In genomic region chr1:153635056-153635455, GRCm38 (mm10) we compare ENCODE assay signal across 12 mouse cellular contexts. TPM values are rescaled to one million over a fixed set of nuclear protein-coding genes. Genes with fewer than 3 reads are reported as not detected.
DNase-seq lines count a peak whose midpoint lies in the region; ATAC-seq and TF ChIP-seq lines count a peak whose summit lies in the region.
"Had no signal": no experiment of that assay in that cellular context is flagged by ENCODE, and none has a peak within 500 bp of the region (broad histone marks: within the 10 kb centered on the region; RNA-seq: fewer than 3 reads in every experiment).

No protein-coding gene starts in this region.

- H3ac ChIP-seq in C2C12 (ENCODE audit: control insufficient read depth, insufficient read length, low read depth) = no peak overlapping the region

- H3K36me3 ChIP-seq in heart, embryonic 11.5 days (ENCODE audit: control insufficient read depth, insufficient read depth, low read length) = no peaks in the 10 kb centered on the region
- H3K36me3 ChIP-seq in C2C12 (ENCODE audit: control insufficient read depth, insufficient read depth) = no peaks in the 10 kb centered on the region
- no peaks in the 10 kb centered on the region for H3K36me3 ChIP-seq in lung, embryonic 15.5 days

- no peak overlapping the region for H3K4me2 ChIP-seq in heart, embryonic 11.5 days
- no peak overlapping the region for H3K4me2 ChIP-seq in lung, embryonic 15.5 days
- H3K4me2 ChIP-seq: liver, embryonic 11.5 days had no signal

- H3K4me1 ChIP-seq in heart, embryonic 11.5 days (ENCODE audit: control insufficient read depth, insufficient read depth, low read length) = peaks cover 18% of the 10 kb centered on the region
- peaks cover 15% of the 10 kb centered on the region for H3K4me1 ChIP-seq in lung, embryonic 15.5 days

- no peaks in the 10 kb centered on the region for H3K9me3 ChIP-seq in heart, embryonic 11.5 days (replicated peaks; ENCODE audit: control insufficient read depth, low read length)
- no peaks in the 10 kb centered on the region for H3K9me3 ChIP-seq in lung, embryonic 15.5 days

- H3K4me3 ChIP-seq in heart, embryonic 11.5 days (ENCODE audit: low read depth, low read length) = no peak overlapping the region
- no peak overlapping the region for H3K4me3 ChIP-seq in C2C12 (ENCODE audit: insufficient read depth, poor library complexity, severe bottlenecking)
- H3K4me3 ChIP-seq in lung, embryonic 15.5 days = no peak overlapping the region
- H3K4me3 ChIP-seq: erythroblast, embryonic 14.5 days; left cerebral cortex, adult 2 months had no signal

- no peak overlapping the region; the same call in 1 of the 2 replicates for H3K27ac ChIP-seq in heart, embryonic 11.5 days (ENCODE audit: low read depth, low read length)
- no peak overlapping the region for H3K27ac ChIP-seq in lung, embryonic 15.5 days
- H3K27ac ChIP-seq: left cerebral cortex, adult 2 months had no signal

- H3K79me2 ChIP-seq in C2C12 (ENCODE audit: control insufficient read depth, insufficient read depth) = no peaks in the 10 kb centered on the region

- TF ChIP-seq CTCF in C2C12 (IDR thresholded peaks at IDR 0.05; ENCODE audit: control insufficient read depth, insufficient read depth, insufficient read length) = no peak

- H3K9ac ChIP-seq in heart, embryonic 11.5 days (ENCODE audit: low read depth, low read length) = no peak overlapping the region
- no peak overlapping the region for H3K9ac ChIP-seq in lung, embryonic 15.5 days

- no peaks in the 10 kb centered on the region for H3K27me3 ChIP-seq in heart, embryonic 11.5 days (ENCODE audit: control insufficient read depth, insufficient read depth, low read length)
- no peaks in the 10 kb centered on the region for H3K27me3 ChIP-seq in C2C12 (ENCODE audit: control insufficient read depth, insufficient read depth, insufficient read length)
- H3K27me3 ChIP-seq in lung, embryonic 15.5 days = no peaks in the 10 kb centered on the region

- ATAC-seq in heart, embryonic 11.5 days (replicated peaks; ENCODE audit: insufficient number of reproducible peaks, low FRiP score, low TSS enrichment) = no peak
- ATAC-seq in lung, embryonic 15.5 days (ENCODE audit: borderline replicate concordance, extremely low read depth, low FRiP score, low TSS enrichment) = peak; percentile 72; the same call in 1 of the 2 replicates
- no peak for ATAC-seq in cerebellum, adult (ENCODE audit: insufficient number of reproducible peaks, low FRiP score, low TSS enrichment)

- WGBS in heart, embryonic 11.5 days (ENCODE audit: insufficient replicate concordance) = 82% methylated on average over 5 of the region's 5 CpGs
- 60% methylated on average over 5 of the region's 5 CpGs for WGBS in lung, embryonic 15.5 days

- DNase-seq in heart, adult 9 months (ENCODE audit: low spot score in 2 of 2) = peak; percentile 4 to 8
- DNase-seq in 3T3-L1 (ENCODE audit: low read depth, low spot score) = peak; percentile 75
- no peak for DNase-seq in urinary bladder, adult 2 months (ENCODE audit: low spot score)
- DNase-seq in urinary bladder, adult 18-20 months (ENCODE audit: low spot score in 2 of 2) = no peak
- DNase-seq: spleen, adult 18-20 months had no signal

- H3K79me3 ChIP-seq in C2C12 (ENCODE audit: low read depth) = no peaks in the 10 kb centered on the region

TF ChIP-seq in C2C12, 6 proteins besides CTCF, POLR2A, EP300 and RAD21:
- TF ChIP-seq MYOG (IDR thresholded peaks at IDR 0.05; ENCODE audit: control insufficient read depth, extremely low read depth, insufficient read length) = no peak
- TF ChIP-seq USF1 (IDR thresholded peaks at IDR 0.05; ENCODE audit: low read depth) = no peak
- TF ChIP-seq FOSL1 (IDR thresholded peaks at IDR 0.05; ENCODE audit: insufficient read depth, low read length, poor library complexity, severe bottlenecking) = no peak
- TF ChIP-seq CEBPB (IDR thresholded peaks at IDR 0.05; ENCODE audit: low read depth) = no peak
- TF ChIP-seq MYOD1 (IDR thresholded peaks at IDR 0.05; ENCODE audit: control insufficient read depth, insufficient read length, low read depth) = peak; percentile 92

RNA-seq across cellular contexts. Expression of gene Rgs8, which starts 17.8 kb away (rescaled TPM):
- polyA plus RNA-seq in heart, embryonic 11.5 days (2014; fragmentation: Nextera tagmentation; extraction: Ambion mirVana) = 0.27 and 0.49 TPM in 2 replicates
- under 0.01 TPM for polyA plus RNA-seq in C2C12 (2012; fragmentation: generic; extraction: Trizol)
- polyA plus RNA-seq in lung, embryonic 15.5 days (2015; fragmentation: Nextera tagmentation; extraction: Ambion mirVana) = 0.14 and 0.20 TPM in 2 replicates
- polyA plus RNA-seq in urinary bladder, adult 2 months (2012; rRNA removed) = 0.03 TPM in 1 of 2 replicates, not detected in the other
- polyA plus RNA-seq: erythroblast, embryonic 14.5 days had no signal

Comparison
In these comparisons a context has a peak if more than half of its experiments do, and no peak if none do; other contexts are left out.
1. DNase-seq: peak in heart, adult 9 months (2 of 2) and 3T3-L1 (single experiment); none in urinary bladder, adult 2 months (single experiment) and urinary bladder, adult 18-20 months (0 of 2).